Mouse (Mus musculus) limb, embryonic 15.5 days (tissue): Measurements from ENCODE around the gene Itpr2. TPM values are rescaled to one million over a fixed set of nuclear protein-coding genes. Genes with fewer than 3 reads are reported as not detected.

Experiments
- ATAC-seq: fragments of 200-750 bp; cut with Nextera tagmentation; 2 replicates; pipeline ENCODE4 v1.8.0; 2017; ENCODE audit warnings: low read depth, moderate TSS enrichment; ENCODE audit not compliant: insufficient number of reproducible peaks, low FRiP score, low TSS enrichment
- H3K27ac ChIP-seq: fragments of 300-500 bp; sonication (generic); 2 replicates; pipeline ENCODE4 v1.5.1; 2015; ENCODE audit warnings: moderate library complexity, mild to moderate bottlenecking, inconsistent platforms
- H3K27me3 ChIP-seq: fragments of 300-500 bp; sonication (generic); 2 replicates; pipeline ENCODE4 v1.6.1; 2015; ENCODE audit warnings: inconsistent platforms
- H3K36me3 ChIP-seq: fragments of 300-500 bp; sonication (generic); 2 replicates; pipeline ENCODE4 v1.6.1; 2015; ENCODE audit warnings: inconsistent platforms
- H3K4me1 ChIP-seq: fragments of 300-500 bp; sonication (generic); 2 replicates; pipeline ENCODE4 v1.6.1; 2015; ENCODE audit warnings: inconsistent platforms
- H3K4me2 ChIP-seq: fragments of 300-500 bp; sonication (generic); 2 replicates; pipeline ENCODE4 v1.6.1; 2015; ENCODE audit warnings: mild to moderate bottlenecking, inconsistent platforms
- H3K4me3 ChIP-seq: fragments of 300-500 bp; sonication (generic); 2 replicates; pipeline ENCODE4 v1.5.1; 2015; ENCODE audit warnings: mild to moderate bottlenecking, inconsistent platforms
- H3K9ac ChIP-seq: fragments of 300-500 bp; sonication (generic); 2 replicates; pipeline ENCODE4 v1.6.1; 2015; ENCODE audit warnings: inconsistent platforms
- H3K9me3 ChIP-seq: fragments of 300-500 bp; sonication (generic); 2 replicates; pipeline ENCODE4 v1.6.1; 2016; ENCODE audit warnings: inconsistent platforms
- WGBS: fragments of 180-500 bp; shearing (Covaris S2); methylation state at CpG from one replicate; pipeline ENCODE4 v1.1.7; 2015; 5-methylcytosine and 5-hydroxymethylcytosine counted together
- polyA plus RNA-seq: library from polyadenylated mRNA; unstranded; fragments of >200 nt; fragmentation: Nextera tagmentation; extraction: Ambion mirVana; gene quantifications from 2 replicates; pipeline ENCODE4 v1.2.1, GENCODE M21; 2015

Gene Itpr2
- polyA plus RNA-seq, 1 experiment from 2014 or later = 14.6 TPM

DNA sequence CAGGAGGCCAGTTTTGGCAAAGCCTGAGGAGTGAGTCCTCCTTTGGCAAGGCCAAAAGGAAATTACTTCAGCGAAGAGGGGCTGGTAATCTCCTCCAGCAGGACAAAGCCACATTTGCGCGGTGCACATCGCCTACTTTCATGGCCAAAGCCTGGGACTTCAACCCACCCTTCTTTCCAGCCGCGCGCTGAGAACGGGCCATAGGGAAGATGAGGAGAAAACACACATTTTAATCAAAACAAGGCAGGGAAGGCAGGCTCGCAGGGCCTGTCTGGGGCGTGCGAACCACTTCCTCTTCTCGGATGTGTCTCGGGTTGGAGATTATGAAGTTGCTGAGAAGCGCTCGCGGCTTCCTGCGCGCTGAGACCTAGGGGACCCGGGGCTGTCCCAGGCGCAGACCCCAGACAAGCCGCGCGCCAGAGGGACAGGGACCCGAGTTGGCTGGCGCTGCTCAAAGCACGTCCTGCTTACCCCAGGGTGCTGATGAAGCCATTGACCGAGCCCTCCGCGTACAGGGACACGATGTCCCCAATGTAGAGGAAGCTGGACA is 632 bp downstream of the Itpr2 start:
- ATAC-seq = peak; percentile 8; the same call in 1 of the 2 replicates
- H3K4me2 ChIP-seq = peak overlapping the region; percentile 98
- peaks cover 18% of the 10 kb centered on the region for H3K4me1 ChIP-seq
- 0 out of 2 replicates have a peak, but pooled peaks cover 3% of the 10 kb centered on the region for H3K27me3 ChIP-seq
- no peaks in the 10 kb centered on the region for H3K9me3 ChIP-seq
- no peaks in the 10 kb centered on the region for H3K36me3 ChIP-seq
- peak overlapping the region; percentile 62 for H3K9ac ChIP-seq
- peak overlapping the region; percentile 76 for H3K4me3 ChIP-seq
- H3K27ac ChIP-seq = peak overlapping the region; percentile 75
- WGBS = 1% methylated on average over 30 of the region's 30 CpGs

DNA sequence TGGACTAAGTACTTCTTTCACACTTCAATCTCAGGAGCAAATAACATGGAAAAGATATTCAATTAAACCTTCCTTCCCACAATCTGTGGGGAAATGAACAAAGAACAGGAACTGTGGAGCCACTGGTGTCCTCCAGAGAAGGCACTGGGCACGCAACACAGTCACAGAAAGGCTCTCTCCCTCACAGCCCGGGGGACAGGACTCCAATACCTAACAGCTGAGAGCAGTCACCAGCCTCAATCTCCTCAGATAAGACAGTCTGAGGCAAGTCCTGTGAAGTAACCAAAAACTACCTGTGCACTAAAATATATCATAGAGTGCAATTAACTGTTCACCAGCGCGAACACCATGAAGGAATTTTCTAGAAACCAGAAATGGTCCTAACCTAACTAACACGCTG is 1.3 kb downstream of the Itpr2 start:
- Histone ChIP-seq H3K4me1 (peaks cover 18% of the 10 kb centered on the region), H3K9me3 (no peaks in the 10 kb centered on the region), H3K4me3 (peak overlapping the region; percentile 76), H3K4me2 (peak overlapping the region; percentile 98), H3K27me3 (0 out of 2 replicates have a peak, but pooled peaks cover 3% of the 10 kb centered on the region), H3K9ac (no peak overlapping the region), H3K36me3 (no peaks in the 10 kb centered on the region), H3K27ac (peak overlapping the region; percentile 75; the same call in 1 of the 2 replicates)
- 59% methylated on average over 5 of the region's 5 CpGs for WGBS
- no peak for ATAC-seq

DNA sequence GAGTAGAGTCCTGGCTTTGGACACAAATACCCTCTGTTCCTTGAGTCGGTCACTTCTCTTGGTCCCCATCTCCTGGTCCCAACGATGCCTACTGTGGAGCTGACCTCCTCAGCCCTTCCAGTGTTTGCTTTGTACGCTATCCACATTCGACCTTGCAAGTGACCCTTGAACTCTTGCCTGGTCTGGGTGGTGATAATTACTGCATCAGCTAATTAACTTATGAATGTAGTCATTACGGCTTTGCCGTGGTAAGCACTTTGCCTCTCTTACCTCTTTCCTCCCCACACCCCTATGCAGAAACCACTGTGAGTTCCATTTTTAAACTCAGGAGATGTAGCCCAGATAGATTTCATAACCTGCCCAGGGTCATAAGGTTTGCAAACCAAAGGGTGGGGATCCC is 1.8 kb downstream of the Itpr2 start:
- H3K36me3 ChIP-seq = no peaks in the 10 kb centered on the region
- ATAC-seq = no peak
- H3K4me3 ChIP-seq = peak overlapping the region; percentile 76; the same call in 1 of the 2 replicates
- no peak overlapping the region for H3K9ac ChIP-seq
- no peaks in the 10 kb centered on the region for H3K9me3 ChIP-seq
- 71% methylated on average over 6 of the region's 6 CpGs for WGBS
- no peak overlapping the region for H3K27ac ChIP-seq
- 0 out of 2 replicates have a peak, but pooled peaks cover 3% of the 10 kb centered on the region for H3K27me3 ChIP-seq
- 0 out of 2 replicates have a peak overlapping the region, but pooled peaks have one; percentile 98 for H3K4me2 ChIP-seq
- peaks cover 18% of the 10 kb centered on the region for H3K4me1 ChIP-seq

DNA sequence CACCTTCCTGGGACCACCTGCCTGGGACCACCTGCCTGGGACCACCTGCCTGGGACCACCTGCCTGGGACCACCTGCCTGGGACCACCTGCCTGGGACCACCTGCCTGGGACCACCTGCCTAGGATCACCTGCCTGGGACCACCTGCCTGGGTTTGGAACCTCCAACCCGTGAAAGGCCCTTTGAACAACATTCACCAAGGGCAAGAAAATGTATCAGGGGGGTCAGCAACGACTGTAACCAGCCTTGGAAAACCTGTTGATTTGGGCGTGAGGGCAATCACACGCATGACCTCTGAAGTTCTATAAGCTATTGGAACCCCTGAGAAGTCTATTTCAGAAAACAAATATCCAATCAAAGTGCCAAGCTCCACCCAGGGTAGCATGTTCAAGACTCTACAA is 2.5 kb downstream of the Itpr2 start:
- peaks cover 18% of the 10 kb centered on the region for H3K4me1 ChIP-seq
- no peaks in the 10 kb centered on the region for H3K9me3 ChIP-seq
- ATAC-seq = no peak
- no peak overlapping the region for H3K27ac ChIP-seq
- H3K36me3 ChIP-seq = no peaks in the 10 kb centered on the region
- H3K27me3 ChIP-seq = 0 out of 2 replicates have a peak, but pooled peaks cover 3% of the 10 kb centered on the region
- H3K4me2 ChIP-seq = no peak overlapping the region
- no peak overlapping the region for H3K4me3 ChIP-seq
- no peak overlapping the region for H3K9ac ChIP-seq
- WGBS = 80% methylated on average over 4 of the region's 4 CpGs

- Histone ChIP-seq H3K27ac (no peak overlapping the region), H3K4me2 (no peak overlapping the region), H3K4me1 (peaks cover 18% of the 10 kb centered on the region), H3K4me3 (no peak overlapping the region), H3K27me3 (0 out of 2 replicates have a peak, but pooled peaks cover 3% of the 10 kb centered on the region), H3K36me3 (no peaks in the 10 kb centered on the region), H3K9ac (no peak overlapping the region), H3K9me3 (no peaks in the 10 kb centered on the region)
- WGBS = 78% methylated on average over 3 of the region's 3 CpGs
- ATAC-seq = no peak
Measured at GRCm38 (mm10) chr6:146498416-146498815, 3.6 kb downstream of the Itpr2 start.

GRCm38 (mm10) chr6:146497866-146498265 is 4.2 kb downstream of the Itpr2 start:
- no peak overlapping the region for H3K27ac ChIP-seq
- H3K4me3 ChIP-seq = no peak overlapping the region
- 63% methylated on average over 4 of the region's 4 CpGs for WGBS
- no peaks in the 10 kb centered on the region for H3K36me3 ChIP-seq
- peaks cover 18% of the 10 kb centered on the region for H3K4me1 ChIP-seq
- no peak for ATAC-seq
- no peaks in the 10 kb centered on the region for H3K27me3 ChIP-seq
- no peak overlapping the region for H3K9ac ChIP-seq
- H3K9me3 ChIP-seq = no peaks in the 10 kb centered on the region
- no peak overlapping the region for H3K4me2 ChIP-seq

- 64% methylated on average over 3 of the region's 3 CpGs for WGBS
- Histone ChIP-seq H3K4me3 (no peak overlapping the region), H3K27ac (no peak overlapping the region), H3K4me2 (no peak overlapping the region), H3K27me3 (no peaks in the 10 kb centered on the region), H3K9me3 (no peaks in the 10 kb centered on the region), H3K36me3 (no peaks in the 10 kb centered on the region), H3K9ac (no peak overlapping the region), H3K4me1 (peaks cover 14% of the 10 kb centered on the region)
- ATAC-seq = no peak
Measured at GRCm38 (mm10) chr6:146497435-146497834, 4.6 kb downstream of the Itpr2 start.

DNA sequence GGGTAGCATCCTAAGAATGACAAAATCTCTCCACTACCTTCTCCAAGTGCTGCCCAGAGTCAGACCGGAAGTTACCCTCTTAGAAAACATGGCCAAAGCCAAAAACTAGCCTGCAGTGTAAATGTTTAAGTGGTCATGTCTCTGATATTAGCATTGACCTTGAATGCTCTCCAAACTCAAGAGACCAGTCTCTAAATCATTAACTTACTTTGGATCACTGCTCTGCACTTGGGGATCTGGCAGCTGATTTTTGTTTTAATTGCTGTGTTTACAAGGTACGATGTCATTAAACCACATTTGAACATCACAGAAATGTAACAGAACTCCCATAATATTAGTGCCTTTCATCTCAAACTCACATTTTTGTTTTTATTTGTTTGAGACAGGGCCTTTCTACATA is 10.3 kb downstream of the Itpr2 start:
- WGBS = 76% methylated on average over 2 of the region's 2 CpGs
- no peak for ATAC-seq

DNA sequence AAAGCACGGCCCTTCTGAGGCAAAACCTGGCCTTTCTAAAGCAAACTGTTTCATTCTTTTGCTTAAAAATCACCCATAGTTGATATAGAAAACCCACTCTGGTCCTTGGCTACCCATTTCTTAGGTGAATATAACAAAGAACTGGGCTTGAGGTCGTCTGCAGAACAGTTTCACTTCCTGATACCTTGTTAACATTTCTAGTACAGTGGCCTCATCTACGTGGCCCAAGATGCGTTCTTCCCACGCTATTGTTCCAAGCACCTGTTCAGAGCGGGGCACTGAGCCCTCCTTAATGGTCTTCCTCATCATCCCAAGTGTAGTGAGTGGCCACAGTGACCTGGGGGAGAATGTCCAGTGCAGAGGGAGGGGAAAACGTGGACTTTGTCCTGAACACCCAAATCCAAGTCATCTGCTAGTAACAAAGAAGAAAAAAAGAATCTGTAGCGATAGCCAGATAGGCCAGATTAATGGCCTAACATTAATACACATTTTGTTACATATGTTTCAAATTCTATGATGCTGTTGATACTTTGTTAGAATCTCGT is 11.5 kb downstream of the Itpr2 start:
- WGBS = 82% methylated on average over 9 of the region's 9 CpGs

More for the DNA sequence above, 10.3 kb downstream of the Itpr2 start:
- no peak overlapping the region for H3K4me2 ChIP-seq
- H3K4me3 ChIP-seq = no peak overlapping the region
- no peak overlapping the region for H3K27ac ChIP-seq
- H3K27me3 ChIP-seq = no peaks in the 10 kb centered on the region
- H3K9ac ChIP-seq = no peak overlapping the region
- no peaks in the 10 kb centered on the region for H3K4me1 ChIP-seq
- H3K36me3 ChIP-seq = no peaks in the 10 kb centered on the region
- H3K9me3 ChIP-seq = no peaks in the 10 kb centered on the region

GRCm38 (mm10) chr6:146489841-146490240 is 12.2 kb downstream of the Itpr2 start:
- Histone ChIP-seq H3K9ac (no peak overlapping the region), H3K4me3 (no peak overlapping the region), H3K9me3 (no peaks in the 10 kb centered on the region), H3K36me3 (no peaks in the 10 kb centered on the region), H3K27me3 (no peaks in the 10 kb centered on the region), H3K4me2 (no peak overlapping the region), H3K4me1 (no peaks in the 10 kb centered on the region), H3K27ac (no peak overlapping the region)
- no peak for ATAC-seq
- WGBS = 45% methylated on average over 6 of the region's 6 CpGs

More for the DNA sequence above, 11.5 kb downstream of the Itpr2 start:
- ATAC-seq = no peak
- no peaks in the 10 kb centered on the region for H3K4me1 ChIP-seq
- no peaks in the 10 kb centered on the region for H3K9me3 ChIP-seq
- H3K4me3 ChIP-seq = no peak overlapping the region
- no peak overlapping the region for H3K4me2 ChIP-seq
- H3K27me3 ChIP-seq = no peaks in the 10 kb centered on the region
- no peak overlapping the region for H3K27ac ChIP-seq
- no peaks in the 10 kb centered on the region for H3K36me3 ChIP-seq
- H3K9ac ChIP-seq = no peak overlapping the region

- H3K9me3 ChIP-seq = no peaks in the 10 kb centered on the region
- no peak overlapping the region for H3K27ac ChIP-seq
- H3K4me1 ChIP-seq = no peaks in the 10 kb centered on the region
- H3K9ac ChIP-seq = no peak overlapping the region
- H3K4me2 ChIP-seq = no peak overlapping the region
- no peak for ATAC-seq
- H3K36me3 ChIP-seq = no peaks in the 10 kb centered on the region
- WGBS = 95% methylated on average over 3 of the region's 3 CpGs
- H3K27me3 ChIP-seq = no peaks in the 10 kb centered on the region
- H3K4me3 ChIP-seq = no peak overlapping the region
Measured at GRCm38 (mm10) chr6:146488749-146489148, 13.3 kb downstream of the Itpr2 start.

- Histone ChIP-seq H3K27ac (no peak overlapping the region), H3K4me3 (no peak overlapping the region), H3K4me1 (no peaks in the 10 kb centered on the region), H3K36me3 (no peaks in the 10 kb centered on the region), H3K27me3 (no peaks in the 10 kb centered on the region), H3K4me2 (no peak overlapping the region), H3K9ac (no peak overlapping the region), H3K9me3 (no peaks in the 10 kb centered on the region)
- 76% methylated on average over 9 of the region's 9 CpGs for WGBS
- ATAC-seq = no peak
Measured at GRCm38 (mm10) chr6:146487079-146487478, 14.9 kb downstream of the Itpr2 start.
